10 mouse cellular contexts compared by ENCODE assay signal in the genomic region with DNA sequence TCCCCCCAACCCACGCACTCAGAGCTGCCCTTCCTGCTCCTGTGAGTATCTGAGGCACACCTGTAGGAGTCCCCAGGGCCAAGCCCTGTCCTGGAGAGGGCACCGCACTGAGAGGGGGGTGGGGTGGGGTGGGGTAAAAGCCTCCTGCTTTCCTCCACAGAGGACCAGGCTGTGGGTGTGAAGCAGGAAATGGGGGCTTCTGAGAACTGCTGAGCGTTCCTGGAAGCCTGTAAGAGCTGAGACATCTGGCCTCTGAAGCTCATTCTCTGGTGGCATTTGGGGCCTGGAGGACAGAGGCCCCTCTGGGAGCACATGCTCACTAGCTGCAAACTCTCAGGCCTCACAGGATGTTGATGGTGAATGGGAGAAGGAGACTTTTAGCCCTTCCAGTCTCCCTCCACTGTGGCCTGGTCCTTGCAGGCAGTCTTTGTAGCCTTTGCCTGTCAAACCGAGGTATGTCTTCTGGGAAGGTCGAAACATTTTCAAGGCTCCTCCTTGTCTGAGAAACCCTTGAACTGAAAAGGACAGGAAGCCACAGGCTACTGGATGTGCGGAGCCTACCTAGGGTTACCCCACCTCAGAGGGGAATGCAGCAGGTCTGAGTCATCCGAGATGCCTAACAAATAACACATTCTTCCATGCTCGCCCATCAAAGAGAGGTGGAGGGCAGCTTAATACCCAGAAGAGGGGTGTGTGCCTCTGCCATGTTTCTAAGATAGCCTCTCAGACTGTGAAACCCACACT. TPM values are rescaled to one million over a fixed set of nuclear protein-coding genes. Genes with fewer than 3 reads are reported as not detected.
DNase-seq lines count a peak whose midpoint lies in the region; ATAC-seq and TF ChIP-seq lines count a peak whose summit lies in the region.
"Had no signal": no experiment of that assay in that cellular context is flagged by ENCODE, and none has a peak within 500 bp of the region (broad histone marks: within the 10 kb centered on the region; RNA-seq: fewer than 3 reads in every experiment).

No protein-coding gene starts in this region.

- intact Hi-C loops in heart, postnatal 10 days (cut with DNase I), result no loop called here

- no peak overlapping the region for H3K4me3 ChIP-seq in ES-Bruce4 (ENCODE audit: low read depth, low read length)
- H3K4me3 ChIP-seq in forebrain, embryonic 10.5 days, result no peak overlapping the region
- no peak overlapping the region for H3K4me3 ChIP-seq in hindbrain, postnatal 0 days (ENCODE audit: low read length)
- H3K4me3 ChIP-seq: embryonic facial prominence, embryonic 15.5 days; myocyte had no signal

- H3K36me3 ChIP-seq in ES-Bruce4 (ENCODE audit: control insufficient read depth, insufficient read depth, low read length, poor library complexity, severe bottlenecking), result no peaks in the 10 kb centered on the region
- no peaks in the 10 kb centered on the region for H3K36me3 ChIP-seq in forebrain, embryonic 10.5 days (replicated peaks)
- no peaks in the 10 kb centered on the region for H3K36me3 ChIP-seq in hindbrain, postnatal 0 days (ENCODE audit: insufficient read depth, low read length)
- H3K36me3 ChIP-seq: embryonic facial prominence, embryonic 15.5 days had no signal

- TF ChIP-seq POLR2A in ES-Bruce4 (IDR thresholded peaks at IDR 0.05; ENCODE audit: insufficient read depth, low read length), result no peak

- H3K4me2 ChIP-seq in hindbrain, postnatal 0 days (ENCODE audit: low read depth, low read length), result no peak overlapping the region
- H3K4me2 ChIP-seq: embryonic facial prominence, embryonic 15.5 days had no signal

- peak; percentile 25; the same call in 1 of the 2 replicates for TF ChIP-seq EP300 in ES-Bruce4 (IDR thresholded peaks at IDR 0.05; ENCODE audit: insufficient read depth, low read depth, low read length)

- H3K4me1 ChIP-seq in ES-Bruce4 (ENCODE audit: control insufficient read depth, insufficient read depth, low read length), result peaks cover 5% of the 10 kb centered on the region
- H3K4me1 ChIP-seq in forebrain, embryonic 10.5 days, result peaks cover 9% of the 10 kb centered on the region; the same call in 1 of the 2 replicates
- H3K4me1 ChIP-seq in hindbrain, postnatal 0 days (ENCODE audit: insufficient read depth, low read length), result no peaks in the 10 kb centered on the region
- H3K4me1 ChIP-seq: embryonic facial prominence, embryonic 15.5 days had no signal

- TF ChIP-seq CTCF in ES-Bruce4 (IDR thresholded peaks at IDR 0.05; ENCODE audit: low read depth, low read length), result no peak
- no peak for TF ChIP-seq CTCF in hindbrain, postnatal 0 days (IDR thresholded peaks at IDR 0.05; ENCODE audit: low read depth)

- peak overlapping the region; percentile 88 for H3K27ac ChIP-seq in ES-Bruce4 (ENCODE audit: insufficient read depth, low read length)
- H3K27ac ChIP-seq in forebrain, embryonic 10.5 days, result no peak overlapping the region
- H3K27ac ChIP-seq in hindbrain, postnatal 0 days, result no peak overlapping the region
- H3K27ac ChIP-seq: embryonic facial prominence, embryonic 15.5 days had no signal

- no peak overlapping the region for H3K9ac ChIP-seq in ES-Bruce4 (ENCODE audit: low read depth, poor library complexity, severe bottlenecking)
- H3K9ac ChIP-seq in hindbrain, postnatal 0 days (replicated peaks; ENCODE audit: low read length), result no peak overlapping the region
- H3K9ac ChIP-seq: embryonic facial prominence, embryonic 15.5 days had no signal

- no peak for ATAC-seq in hindbrain, postnatal 0 days

- H3K9me3 ChIP-seq in ES-Bruce4 (replicated peaks; ENCODE audit: control insufficient read depth, insufficient read depth, low read length, poor library complexity, severe bottlenecking), result peaks cover 3% of the 10 kb centered on the region; the same call in 1 of the 2 replicates
- no peaks in the 10 kb centered on the region for H3K9me3 ChIP-seq in forebrain, embryonic 10.5 days
- no peaks in the 10 kb centered on the region for H3K9me3 ChIP-seq in hindbrain, postnatal 0 days (ENCODE audit: low read length)
- H3K9me3 ChIP-seq: embryonic facial prominence, embryonic 15.5 days had no signal

- DNase-seq in heart, adult 11 months, result peak; percentile 95
- no peak for DNase-seq in heart, adult 8-10 months (ENCODE audit: low spot score)
- peak; percentile 33 to 40 for DNase-seq in heart, postnatal 10 days
- peak; percentile 45 for DNase-seq in naive thymus-derived CD4-positive, alpha-beta T cell, adult 2 months (ENCODE audit: low read depth)
- no peak for DNase-seq in forebrain, embryonic 10.5 days (ENCODE audit: extremely low spot score, low spot score)
- no peak for DNase-seq in left cerebral cortex, adult 8-10 months (ENCODE audit: low spot score in 2 of 2)
- DNase-seq in hindbrain, postnatal 0 days (ENCODE audit: low spot score), result no peak

- WGBS in forebrain, embryonic 10.5 days, result 66% methylated on average over 8 of the region's 8 CpGs
- WGBS in hindbrain, postnatal 0 days, result 66% methylated on average over 8 of the region's 8 CpGs

- no peaks in the 10 kb centered on the region for H3K27me3 ChIP-seq in ES-Bruce4 (ENCODE audit: control insufficient read depth, insufficient read depth, low read length, poor library complexity, severe bottlenecking)
- no peaks in the 10 kb centered on the region for H3K27me3 ChIP-seq in forebrain, embryonic 10.5 days (ENCODE audit: poor library complexity, severe bottlenecking)
- H3K27me3 ChIP-seq in hindbrain, postnatal 0 days (ENCODE audit: insufficient read depth, low read length), result no peaks in the 10 kb centered on the region
- H3K27me3 ChIP-seq: embryonic facial prominence, embryonic 15.5 days had no signal

RNA-seq across cellular contexts. Expression of gene Rras2, which starts 53.9 kb away (rescaled TPM):
- total RNA-seq in heart, adult 8-10 months (2022), result 10 to 100 TPM; 42.5 to 68.2 (median 55.1) TPM
- 114 and 119 TPM in 2 replicates for polyA plus RNA-seq in ES-Bruce4 (2011; ENCODE audit: insufficient read depth, insufficient read length, low read depth, missing spikeins)
- 10 to 100 TPM; 50.2 to 66.9 TPM for total RNA-seq in heart, postnatal 10 days (2021)
- polyA plus RNA-seq in forebrain, embryonic 10.5 days (2016; fragmentation: Nextera tagmentation; extraction: Ambion mirVana), result 23.7 and 27.3 TPM in 2 replicates
- total RNA-seq in left cerebral cortex, adult 8-10 months (2022), result 10 to 100 TPM; 13.4 to 16.2 (median 13.9) TPM
- total RNA-seq in hindbrain, postnatal 0 days (2014; rRNA removed), result 27.9 and 36.2 TPM in 2 replicates
- polyA plus RNA-seq in hindbrain, postnatal 0 days (2015; fragmentation: Nextera tagmentation; extraction: Ambion mirVana), result 16.0 and 17.6 TPM in 2 replicates

Comparison
In these comparisons a context has a peak if more than half of its experiments do, and no peak if none do; other contexts are left out.
1. DNase-seq: peak in heart, adult 11 months (single experiment), heart, postnatal 10 days (2 of 2) and naive thymus-derived CD4-positive, alpha-beta T cell, adult 2 months (single experiment); none in heart, adult 8-10 months (single experiment), forebrain, embryonic 10.5 days (single experiment), left cerebral cortex, adult 8-10 months (0 of 2) and hindbrain, postnatal 0 days (single experiment).